Mouse (Mus musculus) left cerebral cortex, adult 2 months (tissue): ENCODE data around the gene Tmem131l. TPM values are rescaled to one million over a fixed set of nuclear protein-coding genes. Genes with fewer than 3 reads are reported as not detected.
"Not testable (repeated sequence)": the region's sequence is repeated elsewhere in the genome, so short reads cannot be mapped to it uniquely, and the experiment has no call there.

Experiments used
- DNase-seq, 2 experiments: peaks; one replicate each; pipeline ENCODE4 v3.0.0; 2021 to 2022; ENCODE audit warnings: low spot score in 2 of 2, mixed read lengths in 1 of 2; ENCODE audit errors: extremely low spot score in 1 of 2
- H3K27ac ChIP-seq: fragments of 200-600 bp; 2 replicates; pipeline ENCODE4 v1.8.1; 2022
- H3K4me3 ChIP-seq: fragments of 200-600 bp; 2 replicates; pipeline ENCODE4 v1.8.1; 2022
- CTCF ChIP-seq: fragments of 200-600 bp; IDR thresholded peaks from 2 replicates; pipeline ENCODE4 v1.8.1; 2022; ENCODE audit warnings: antibody characterized with exemption, mild to moderate bottlenecking, moderate library complexity
- intact Hi-C: fragments of 180-260 bp; cut with DNase I; formaldehyde crosslinking; loops from one replicate; pipeline ENCODE4 v1.15.1; 2025
- total RNA-seq, 2 experiments: library from RNA; stranded (reverse); gene quantifications; 2 replicates each; pipeline ENCODE4 v1.2.3; 2021

The Tmem131l gene
- total RNA-seq, 2 experiments from 2014 or later: 21.7 to 24.9 TPM

- Histone ChIP-seq H3K27ac (no peak overlapping the region), H3K4me3 (no peak overlapping the region)
- DNase-seq: no peak
- intact Hi-C loops: no loop called here
- TF ChIP-seq CTCF: peak; percentile 20
These were observed 144.2 kb downstream of the Tmem131l start for GRCm38 (mm10) chr3:83895811-83896210.

DNA sequence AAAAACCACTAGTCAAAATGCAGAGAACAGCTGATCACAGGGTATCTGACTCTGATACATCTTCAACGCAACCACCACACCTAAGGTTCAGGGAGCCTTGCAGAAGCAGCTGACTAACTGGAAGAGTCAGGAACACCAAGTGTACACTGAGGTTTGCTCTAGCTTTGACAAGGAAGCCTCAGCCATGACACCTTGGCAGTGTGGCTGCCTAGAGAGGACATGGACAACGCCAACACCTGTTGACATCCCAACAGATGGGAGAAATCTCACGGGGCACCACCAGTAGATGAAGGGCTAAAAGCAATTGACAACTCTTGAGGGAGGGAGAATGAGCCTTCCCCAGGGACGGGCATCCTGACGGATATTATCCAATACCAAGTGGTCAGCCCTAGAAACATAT is 144.9 kb downstream of the Tmem131l start:
- Histone ChIP-seq H3K27ac (no peak overlapping the region), H3K4me3 (no peak overlapping the region)
- no peak for DNase-seq
- no peak for TF ChIP-seq CTCF
- intact Hi-C loops: no loop called here

GRCm38 (mm10) chr3:83885163-83885562 is 154.8 kb downstream of the Tmem131l start:
- intact Hi-C loops: no loop called here
- DNase-seq: no peak
- no peak for TF ChIP-seq CTCF
- no peak overlapping the region for H3K27ac ChIP-seq
- no peak overlapping the region for H3K4me3 ChIP-seq

- DNase-seq, H3K4me3 ChIP-seq, intact Hi-C loops, H3K27ac ChIP-seq: not testable (repeated sequence)
These were observed 160.5 kb downstream of the Tmem131l start for GRCm38 (mm10) chr3:83879261-83880050.

GRCm38 (mm10) chr3:83878801-83879200 is 161.2 kb downstream of the Tmem131l start:
- Histone ChIP-seq H3K4me3 (no peak overlapping the region), H3K27ac (no peak overlapping the region)
- intact Hi-C loops: no loop called here
- no peak for DNase-seq
- no peak for TF ChIP-seq CTCF

GRCm38 (mm10) chr3:83876299-83876698 is 163.7 kb downstream of the Tmem131l start:
- intact Hi-C loops: no loop called here
- Histone ChIP-seq H3K4me3 (no peak overlapping the region), H3K27ac (no peak overlapping the region)
- no peak for DNase-seq
- no peak for TF ChIP-seq CTCF

- H3K27ac ChIP-seq, intact Hi-C loops, DNase-seq, H3K4me3 ChIP-seq: not testable (repeated sequence)
These were observed 164.9 kb downstream of the Tmem131l start for GRCm38 (mm10) chr3:83875078-83875477.

GRCm38 (mm10) chr3:83872853-83873252 is 167.1 kb downstream of the Tmem131l start:
- H3K4me3 ChIP-seq, H3K27ac ChIP-seq, intact Hi-C loops, DNase-seq: not testable (repeated sequence)

DNA sequence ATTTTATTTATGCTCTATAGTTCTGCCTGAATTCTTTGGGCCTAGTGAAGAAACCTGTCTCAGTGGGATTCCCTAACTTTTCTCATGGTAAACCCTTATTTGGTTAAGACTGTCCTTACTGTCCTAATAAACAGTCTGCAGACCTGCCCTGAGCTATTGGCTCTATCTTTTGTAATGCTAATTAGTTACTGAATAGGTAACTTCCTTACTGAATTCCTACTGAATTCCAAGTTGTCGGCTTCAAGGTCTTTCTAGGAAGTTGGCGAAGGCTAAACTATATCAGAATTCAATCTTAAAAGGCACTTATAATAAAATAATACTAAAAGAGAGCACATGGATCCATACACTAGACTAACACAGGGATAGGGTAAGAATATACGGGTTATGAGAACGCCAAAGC is 168.0 kb downstream of the Tmem131l start:
- intact Hi-C loops, DNase-seq: not testable (repeated sequence)

GRCm38 (mm10) chr3:83871559-83871958 is 168.4 kb downstream of the Tmem131l start:
- H3K27ac ChIP-seq, H3K4me3 ChIP-seq, DNase-seq, intact Hi-C loops: not testable (repeated sequence)

More for the DNA sequence above, 168.0 kb downstream of the Tmem131l start:
- H3K27ac ChIP-seq, H3K4me3 ChIP-seq: not testable (repeated sequence)

DNA sequence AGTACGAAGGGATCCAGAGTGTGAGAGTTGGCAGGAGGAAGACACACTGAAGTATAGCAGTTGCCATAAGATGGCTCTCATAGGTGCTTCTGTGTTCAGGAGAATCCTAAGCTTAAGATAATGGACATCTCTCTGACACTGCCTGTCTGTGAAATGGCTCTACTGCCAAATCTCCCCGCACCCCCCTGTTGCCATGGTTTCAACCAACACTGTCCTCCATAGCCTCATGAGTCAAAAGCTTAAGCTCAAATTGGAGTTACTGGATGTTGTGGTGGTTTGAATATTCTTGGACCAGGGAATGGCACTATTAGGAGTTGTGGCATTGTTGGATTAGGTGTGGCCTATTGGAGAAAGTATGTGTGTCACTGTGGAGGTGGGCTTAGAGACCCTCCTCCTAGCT is 170.2 kb downstream of the Tmem131l start:
- no peak overlapping the region for H3K27ac ChIP-seq
- no peak for TF ChIP-seq CTCF
- DNase-seq: no peak
- no peak overlapping the region for H3K4me3 ChIP-seq
- intact Hi-C loops: no loop called here

DNA sequence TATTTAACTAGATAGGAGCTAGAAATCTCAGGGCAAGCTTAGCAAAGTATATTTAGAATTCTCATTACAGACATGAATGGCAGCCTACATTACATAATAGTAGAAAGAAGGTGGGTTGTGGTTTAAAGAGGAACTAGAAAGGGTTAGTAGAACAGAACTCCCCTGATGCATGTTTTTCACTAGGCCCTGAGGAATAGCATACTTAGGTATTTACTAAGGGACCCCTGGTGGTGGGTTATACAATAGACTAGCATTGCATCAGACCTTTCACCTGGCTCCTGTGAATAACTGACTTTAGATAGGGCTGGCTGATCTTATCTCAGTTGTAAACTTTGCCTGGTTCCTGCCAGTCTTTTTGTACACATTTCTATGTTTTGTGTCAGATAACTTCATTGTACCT is 172.9 kb downstream of the Tmem131l start:
- intact Hi-C loops, DNase-seq, H3K27ac ChIP-seq, H3K4me3 ChIP-seq: not testable (repeated sequence)

GRCm38 (mm10) chr3:83865216-83865615 is 174.8 kb downstream of the Tmem131l start:
- Histone ChIP-seq H3K27ac (no peak overlapping the region), H3K4me3 (no peak overlapping the region)
- intact Hi-C loops: no loop called here
- TF ChIP-seq CTCF: no peak
- no peak for DNase-seq
